Mouse (Mus musculus) erythroblast, embryonic 14.5 days (primary cell): ENCODE results near the gene Adcy3.

Source experiments
- GATA1 ChIP-seq: IDR thresholded peaks from 2 replicates; pipeline ENCODE4 v1.6.1; 2012; ENCODE audit warnings: low read length, inconsistent platforms, mixed read lengths
- TAL1 ChIP-seq: IDR thresholded peaks from 3 replicates; pipeline ENCODE4 v1.6.1; 2012; ENCODE audit warnings: low read length, inconsistent platforms, mixed read lengths

- TF ChIP-seq GATA1 (no peak), TAL1 (no peak)
Observed at GRCm38 (mm10) chr12:4194643-4195042, 61.7 kb downstream of the Adcy3 start.
